Comparison of ENCODE assay signal across 8 mouse cellular contexts in genomic region chr4:40702797-40703709, GRCm38 (mm10). TPM values are rescaled to one million over a fixed set of nuclear protein-coding genes. Genes with fewer than 3 reads are reported as not detected.
DNase-seq lines count a peak whose midpoint lies in the region; ATAC-seq lines count a peak whose summit lies in the region.

TSS of gene Aptx (minus strand) at chr4:40703194.

- no peaks in the 10 kb centered on the region for H3K9me3 ChIP-seq in hindbrain, embryonic 13.5 days

- ATAC-seq in hindbrain, embryonic 13.5 days (ENCODE audit: low FRiP score) = peak; percentile 93

- H3K27ac ChIP-seq in hindbrain, embryonic 13.5 days = peak within 1 kb of the TSS; percentile 97

- WGBS in hindbrain, embryonic 13.5 days = under 1% methylated on average over 42 of the region's 42 CpGs

- H3K4me3 ChIP-seq in hindbrain, embryonic 13.5 days = peak within 1 kb of the TSS; percentile 52

- no peaks in the 10 kb centered on the region for H3K27me3 ChIP-seq in hindbrain, embryonic 13.5 days

- peak within 1 kb of the TSS; percentile 74 for H3K9ac ChIP-seq in hindbrain, embryonic 13.5 days

- H3K4me1 ChIP-seq in hindbrain, embryonic 13.5 days (replicated peaks) = peaks cover 35% of the 10 kb centered on the region

- H3K4me2 ChIP-seq in hindbrain, embryonic 13.5 days = peak within 1 kb of the TSS; percentile 89

- DNase-seq in NIH3T3 (ENCODE audit: low read depth) = peak; percentile 95
- peak; percentile 97 to 98 for DNase-seq in cerebellum, postnatal 10 days
- DNase-seq in frontal cortex, postnatal 14 days (ENCODE audit: low spot score in 2 of 2) = peak; percentile 94 to 97
- DNase-seq in layer of hippocampus, postnatal 25 days (ENCODE audit: extremely low spot score in 1 of 2, low spot score in 1 of 2) = peak; percentile 91 to 96
- DNase-seq in lung, postnatal 25 days (ENCODE audit: low spot score) = peak; percentile 97
- peak; percentile 97 for DNase-seq in retina, embryonic 14.5 days (ENCODE audit: low spot score)
- peak; percentile 96 for DNase-seq in thymus, postnatal 4 days

- no peaks in the 10 kb centered on the region; the same call in 1 of the 2 replicates for H3K36me3 ChIP-seq in hindbrain, embryonic 13.5 days

RNA-seq across cellular contexts. Expression of gene Aptx, which starts in this region (rescaled TPM):
- polyA plus RNA-seq in hindbrain, embryonic 13.5 days (2015; fragmentation: Nextera tagmentation; extraction: Ambion mirVana) = 54.1 and 54.5 TPM in 2 replicates
- 10 to 100 TPM; 24.2 to 24.7 TPM for total RNA-seq in layer of hippocampus, postnatal 25 days (2021)

Comparison
In these comparisons a context has a peak if more than half of its experiments do, and no peak if none do; other contexts are left out.
1. Peak in every context shown above with its lines: DNase-seq, ATAC-seq, H3K4me3 ChIP-seq and H3K27ac ChIP-seq.